Mouse (Mus musculus) urinary bladder, postnatal 14 days (tissue): Measurements from ENCODE around the gene Slc45a3.

Experiments
- DNase-seq: peaks from one replicate; pipeline ENCODE4 v3.0.0; 2021; ENCODE audit warnings: low spot score

Gene Slc45a3

DNA sequence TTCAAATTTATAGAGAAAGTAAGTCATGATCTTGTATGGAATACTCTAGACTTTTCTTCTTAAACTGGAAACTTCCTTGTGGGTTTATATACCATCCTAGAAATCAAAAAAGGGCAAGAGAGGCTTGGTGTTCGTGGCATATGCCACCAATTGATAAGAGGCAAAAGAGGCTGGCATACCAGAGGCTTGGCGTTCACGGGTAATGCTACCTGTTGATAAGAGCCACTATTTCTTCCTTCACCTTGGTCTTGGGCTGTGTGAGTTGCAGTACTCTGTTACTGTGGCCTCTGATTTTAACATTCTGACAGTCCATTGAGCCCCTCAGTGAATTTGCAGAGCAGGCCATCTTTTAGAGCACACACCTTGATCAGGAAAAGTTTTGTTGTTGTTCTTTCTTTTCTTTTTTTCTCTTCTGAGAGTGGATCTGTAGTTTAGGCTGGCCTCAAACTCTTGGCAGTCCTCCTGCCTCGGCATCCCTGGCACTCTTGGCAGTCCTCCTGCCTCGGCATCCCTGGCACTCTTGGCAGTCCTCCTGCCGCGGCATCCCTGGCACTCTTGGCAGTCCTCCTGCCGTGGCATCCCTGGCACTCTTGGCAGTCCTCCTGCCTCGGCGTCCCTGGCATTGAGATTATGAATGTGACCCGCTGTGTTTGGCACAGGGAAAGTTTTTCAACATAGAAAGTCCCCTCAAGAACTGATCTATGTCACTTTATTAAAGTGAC, 64.3 kb downstream of the Slc45a3 start:
- DNase-seq = no peak

DNA sequence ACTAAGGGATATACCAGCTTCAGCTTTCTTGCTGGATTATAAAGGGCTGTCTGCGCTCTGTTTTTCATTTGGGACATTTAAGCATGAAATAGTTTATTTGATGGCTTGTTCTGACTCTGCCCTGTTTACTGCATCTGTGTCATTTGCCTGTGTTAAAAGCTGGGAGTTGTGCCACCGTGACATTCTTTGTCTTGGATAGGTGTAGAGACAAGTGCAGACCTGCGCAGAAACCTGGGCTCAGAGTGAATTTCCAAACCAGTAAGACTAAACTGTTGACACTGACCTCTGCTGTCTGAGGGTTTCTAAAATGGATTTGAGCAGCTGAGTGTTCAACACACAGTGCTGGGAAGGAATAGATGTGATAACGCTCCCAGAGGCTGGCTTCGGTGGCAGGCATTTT, 65.2 kb downstream of the Slc45a3 start:
- DNase-seq = peak; percentile 50

- no peak for DNase-seq
Observed at GRCm38 (mm10) chr1:132028413-132028812, 65.6 kb downstream of the Slc45a3 start.

DNA sequence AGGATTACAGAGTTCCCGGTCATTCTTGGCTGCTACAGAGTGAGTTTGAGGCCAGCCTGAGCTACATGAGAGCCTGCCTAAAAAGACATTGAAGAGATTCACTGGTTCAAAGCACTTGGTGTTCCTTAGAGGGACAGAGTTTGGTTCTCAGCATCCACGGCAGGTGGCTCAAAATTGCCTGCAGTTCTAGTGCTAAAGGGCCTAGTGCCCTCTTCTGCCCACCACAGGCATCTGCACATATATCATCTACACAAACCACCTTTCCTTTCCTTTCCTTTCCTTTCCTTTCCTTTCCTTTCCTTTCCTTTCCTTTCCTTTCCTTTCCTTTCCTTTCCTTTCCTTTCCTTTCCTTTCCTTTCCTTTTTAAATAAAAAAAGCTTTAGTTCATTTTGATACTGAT, 67.8 kb downstream of the Slc45a3 start:
- no peak for DNase-seq

GRCm38 (mm10) chr1:132032172-132032571, 69.4 kb downstream of the Slc45a3 start:
- no peak for DNase-seq
